Mouse (Mus musculus): ENCODE measurements around the gene Ccdc115. TPM values are rescaled to one million over a fixed set of nuclear protein-coding genes. Genes with fewer than 3 reads are reported as not detected.

Ccdc115 gene
- 17.1 TPM for polyA plus RNA-seq (2012; fragmentation: generic; extraction: Trizol)

DNA sequence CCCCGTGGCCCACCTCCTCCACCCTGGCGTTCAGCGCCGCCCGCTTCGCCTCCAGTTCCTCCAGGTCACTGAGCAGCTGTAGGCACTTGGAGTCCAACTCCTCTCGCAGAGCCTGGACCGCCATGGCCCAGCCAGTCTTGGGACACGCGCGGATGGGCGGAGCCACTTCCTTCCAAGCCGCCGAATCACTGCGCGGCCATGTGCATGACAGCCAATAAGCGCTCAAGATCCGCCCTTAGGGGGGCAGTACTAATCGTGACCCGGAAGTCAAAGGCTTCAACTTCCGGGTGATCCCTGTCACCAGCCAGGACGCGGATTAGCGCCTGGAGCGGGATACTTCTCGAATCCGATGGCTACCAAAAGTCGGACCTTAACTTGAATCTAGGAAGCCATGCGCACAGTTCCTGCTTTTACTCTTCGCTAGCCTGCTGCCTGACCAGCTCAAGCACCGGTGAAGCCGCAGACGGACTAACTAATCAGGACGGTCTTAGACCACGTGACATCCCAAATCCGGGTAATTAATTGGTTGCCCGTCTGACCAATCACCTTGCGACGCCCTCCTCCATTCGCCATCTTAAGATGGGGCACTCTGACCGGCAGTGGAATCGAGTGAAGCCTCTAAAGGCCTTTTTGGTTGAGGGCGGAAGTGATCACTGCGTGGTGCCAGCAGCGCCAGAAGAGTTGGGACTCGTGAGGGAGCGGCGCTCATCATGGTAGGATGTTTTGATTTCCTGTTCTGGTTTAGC, at the start of gene Ccdc115, which contains the start of gene Imp4:
Gene Ccdc115, minus strand, starts transcription at position 458 of the 746 bp plus-strand sequence.
Gene Imp4, plus strand, starts transcription at position 637 of the 746 bp plus-strand sequence.
- H3K27me3 ChIP-seq (ENCODE audit: control insufficient read depth, insufficient read depth, insufficient read length) = no peaks in the 10 kb centered on the region
- peaks cover 11% of the 10 kb centered on the region for H3K36me3 ChIP-seq (ENCODE audit: control insufficient read depth, insufficient read depth)
- H3ac ChIP-seq (ENCODE audit: control insufficient read depth, insufficient read length) = peak within 1 kb of the TSS; percentile 51
- H3K79me2 ChIP-seq (ENCODE audit: control insufficient read depth, insufficient read depth) = peaks cover 18% of the 10 kb centered on the region
- peak within 1 kb of the TSS; percentile 94 for H3K4me3 ChIP-seq
- no peak for TF ChIP-seq TCF12 (IDR thresholded peaks at IDR 0.05; ENCODE audit: insufficient read depth, poor library complexity, severe bottlenecking)
- peak; percentile 93 for TF ChIP-seq USF1 (IDR thresholded peaks at IDR 0.05; ENCODE audit: low read depth)
- peak; percentile 66 for TF ChIP-seq MAX (IDR thresholded peaks at IDR 0.05; ENCODE audit: low read depth)
- peak; percentile 74 for TF ChIP-seq POLR2A (IDR thresholded peaks at IDR 0.05; ENCODE audit: insufficient read length, low read depth)
- peak; percentile 24 for TF ChIP-seq SRF (IDR thresholded peaks at IDR 0.05; ENCODE audit: control insufficient read depth, insufficient read length, low read depth)
- peak; percentile 55 for TF ChIP-seq POLR2AphosphoS2 (IDR thresholded peaks at IDR 0.05; ENCODE audit: insufficient read length, low read depth)
- H3K4me2 ChIP-seq (ENCODE audit: low read depth) = peak within 1 kb of the TSS; percentile 85

DNA sequence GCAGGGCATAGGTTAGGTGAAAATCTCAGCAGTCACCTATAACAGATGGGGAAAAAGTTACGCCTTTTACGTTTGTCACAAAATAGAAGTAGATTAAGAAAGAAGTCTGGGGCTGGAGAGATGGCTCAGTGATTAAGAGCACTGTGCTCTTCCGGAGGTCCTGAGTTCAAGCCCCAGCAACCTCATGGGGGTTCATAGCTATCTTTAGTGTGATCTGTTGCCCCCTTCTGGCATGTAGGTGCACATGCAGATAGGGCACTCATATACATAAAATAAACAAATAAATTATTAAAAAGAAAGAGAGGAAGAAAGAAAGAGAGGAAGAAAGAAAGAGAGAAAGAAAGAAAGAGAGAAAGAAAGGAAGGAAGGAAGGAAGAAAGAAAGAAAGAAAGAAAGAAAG, 47.9 kb upstream of the Ccdc115 start:
- Histone ChIP-seq H3ac (ENCODE audit: control insufficient read depth, insufficient read length) (no peak overlapping the region), H3K4me3 (no peak overlapping the region), H3K4me2 (ENCODE audit: low read depth) (no peak overlapping the region), H3K79me2 (ENCODE audit: control insufficient read depth, insufficient read depth) (no peaks in the 10 kb centered on the region), H3K27me3 (ENCODE audit: control insufficient read depth, insufficient read depth, insufficient read length) (no peaks in the 10 kb centered on the region), H3K36me3 (ENCODE audit: control insufficient read depth, insufficient read depth) (no peaks in the 10 kb centered on the region)
- TF ChIP-seq POLR2A (IDR thresholded peaks at IDR 0.05; ENCODE audit: insufficient read length, low read depth) (no peak), MYOG (IDR thresholded peaks at IDR 0.05; ENCODE audit: control insufficient read depth in 1 of 3, insufficient read depth in 1 of 3, insufficient read length in 2 of 3, low read depth in 2 of 3) (no peak), POLR2AphosphoS2 (IDR thresholded peaks at IDR 0.05; ENCODE audit: insufficient read length, low read depth) (no peak), E2F4 (IDR thresholded peaks at IDR 0.05; ENCODE audit: insufficient read depth) (no peak), MYOD1 (IDR thresholded peaks at IDR 0.05; ENCODE audit: control insufficient read depth in 1 of 3, insufficient read length in 2 of 3, low read depth in 2 of 3) (no peak), TCF3 (IDR thresholded peaks at IDR 0.05; ENCODE audit: insufficient read length, low read depth) (no peak), MAX (IDR thresholded peaks at IDR 0.05; ENCODE audit: low read depth) (no peak), REST (IDR thresholded peaks at IDR 0.05; ENCODE audit: insufficient read depth, insufficient read length) (no peak), USF1 (IDR thresholded peaks at IDR 0.05; ENCODE audit: low read depth) (no peak), CEBPB (IDR thresholded peaks at IDR 0.05; ENCODE audit: insufficient read depth, poor library complexity, severe bottlenecking) (no peak)

DNA sequence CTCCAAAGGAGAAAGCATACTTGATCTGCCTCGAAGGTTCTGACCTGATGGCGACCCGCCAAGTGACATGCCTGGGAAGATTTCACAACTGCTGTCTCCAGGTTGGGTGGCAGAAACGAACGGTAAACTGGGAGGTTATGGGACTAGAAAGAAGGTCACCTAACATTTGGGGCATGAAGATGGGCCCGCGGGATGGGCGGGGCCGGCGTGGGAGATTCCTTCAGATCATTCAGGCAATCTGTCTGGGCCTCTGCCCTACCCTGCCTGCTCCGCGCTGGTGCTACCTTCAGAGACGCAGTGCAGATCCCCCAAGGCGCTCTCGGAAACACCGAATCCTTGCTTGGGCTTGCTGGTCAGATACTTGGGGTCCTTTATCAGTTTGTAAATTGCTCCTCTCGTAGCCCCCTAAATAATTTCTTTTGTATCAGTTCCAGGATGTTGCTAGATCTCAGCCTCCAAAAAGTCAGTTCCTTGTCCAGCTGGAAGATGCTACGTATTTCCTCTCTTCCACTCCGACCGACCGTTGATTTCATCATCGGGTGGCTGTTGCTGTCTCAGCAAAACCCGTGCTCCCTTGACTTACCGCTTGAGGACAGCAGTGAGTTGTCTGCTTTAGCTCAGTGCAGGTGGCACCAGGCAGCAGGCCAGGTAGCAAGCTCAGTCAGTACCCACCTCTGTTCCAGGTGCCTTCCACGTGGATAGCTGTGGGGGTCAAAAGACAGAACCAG, 46.2 kb upstream of the Ccdc115 start:
- no peaks in the 10 kb centered on the region for H3K27me3 ChIP-seq (ENCODE audit: control insufficient read depth, insufficient read depth, insufficient read length)
- no peak overlapping the region for H3K4me3 ChIP-seq
- no peak overlapping the region for H3ac ChIP-seq (ENCODE audit: control insufficient read depth, insufficient read length)
- peak overlapping the region; percentile 34 for H3K4me2 ChIP-seq (ENCODE audit: low read depth)
- H3K36me3 ChIP-seq (ENCODE audit: control insufficient read depth, insufficient read depth) = no peaks in the 10 kb centered on the region
- H3K79me2 ChIP-seq (ENCODE audit: control insufficient read depth, insufficient read depth) = no peaks in the 10 kb centered on the region
- TF ChIP-seq E2F4 (IDR thresholded peaks at IDR 0.05; ENCODE audit: insufficient read depth) = no peak
- no peak for TF ChIP-seq USF1 (IDR thresholded peaks at IDR 0.05; ENCODE audit: low read depth)
- TF ChIP-seq TCF12 (IDR thresholded peaks at IDR 0.05; ENCODE audit: insufficient read depth, poor library complexity, severe bottlenecking) = no peak
- no peak for TF ChIP-seq MAX (IDR thresholded peaks at IDR 0.05; ENCODE audit: low read depth)
- no peak for TF ChIP-seq CEBPB (IDR thresholded peaks at IDR 0.05; ENCODE audit: insufficient read depth, poor library complexity, severe bottlenecking)
- TF ChIP-seq REST (IDR thresholded peaks at IDR 0.05; ENCODE audit: insufficient read depth, insufficient read length) = no peak
- no peak for TF ChIP-seq POLR2A (IDR thresholded peaks at IDR 0.05; ENCODE audit: insufficient read length, low read depth)

DNA sequence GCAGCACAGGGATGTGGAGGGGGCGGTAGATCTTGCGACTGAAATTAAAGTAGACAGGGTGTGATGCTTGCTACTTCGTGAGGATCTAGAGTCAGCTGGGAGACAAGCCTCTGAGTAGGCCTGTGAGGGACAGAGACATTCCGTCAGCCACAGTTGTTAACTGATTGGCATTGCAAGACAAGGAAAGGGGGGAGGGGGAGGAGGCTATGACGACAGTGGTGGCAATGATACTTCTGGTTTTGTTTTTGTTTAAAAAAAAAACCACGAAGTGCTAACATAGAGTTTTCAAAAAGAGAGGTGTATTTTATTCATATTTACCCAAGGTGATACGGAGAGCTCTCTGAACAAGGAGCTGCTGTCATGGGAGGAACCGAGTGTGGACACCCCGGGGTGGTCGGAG, 45.0 kb upstream of the Ccdc115 start:
- Histone ChIP-seq H3K4me3 (no peak overlapping the region), H3K79me2 (ENCODE audit: control insufficient read depth, insufficient read depth) (no peaks in the 10 kb centered on the region)
- TF ChIP-seq POLR2AphosphoS2 (IDR thresholded peaks at IDR 0.05; ENCODE audit: insufficient read length, low read depth) (no peak), TCF12 (IDR thresholded peaks at IDR 0.05; ENCODE audit: insufficient read depth, poor library complexity, severe bottlenecking) (no peak), POLR2A (IDR thresholded peaks at IDR 0.05; ENCODE audit: insufficient read length, low read depth) (no peak), REST (IDR thresholded peaks at IDR 0.05; ENCODE audit: insufficient read depth, insufficient read length) (no peak), USF1 (IDR thresholded peaks at IDR 0.05; ENCODE audit: low read depth) (no peak), MYOG (IDR thresholded peaks at IDR 0.05; ENCODE audit: control insufficient read depth in 1 of 3, insufficient read depth in 1 of 3, insufficient read length in 2 of 3, low read depth in 2 of 3) (no peak), CEBPB (IDR thresholded peaks at IDR 0.05; ENCODE audit: insufficient read depth, poor library complexity, severe bottlenecking) (no peak), SRF (IDR thresholded peaks at IDR 0.05; ENCODE audit: control insufficient read depth, insufficient read length, low read depth) (no peak), MYOD1 (IDR thresholded peaks at IDR 0.05; ENCODE audit: control insufficient read depth in 1 of 3, insufficient read length in 2 of 3, low read depth in 2 of 3) (no peak), MAX (IDR thresholded peaks at IDR 0.05; ENCODE audit: low read depth) (no peak), TCF3 (IDR thresholded peaks at IDR 0.05; ENCODE audit: insufficient read length, low read depth) (no peak), E2F4 (IDR thresholded peaks at IDR 0.05; ENCODE audit: insufficient read depth) (no peak)

More for the DNA sequence above, 45.0 kb upstream of the Ccdc115 start:
- H3K4me2 ChIP-seq (ENCODE audit: low read depth) = peak overlapping the region; percentile 13
- no peak overlapping the region for H3ac ChIP-seq (ENCODE audit: control insufficient read depth, insufficient read length)
- H3K36me3 ChIP-seq (ENCODE audit: control insufficient read depth, insufficient read depth) = no peaks in the 10 kb centered on the region
- H3K27me3 ChIP-seq (ENCODE audit: control insufficient read depth, insufficient read depth, insufficient read length) = peaks cover 5% of the 10 kb centered on the region

All from myocyte (in vitro differentiated cells).